Mouse (Mus musculus) induced T-regulatory cell, adult 2 months (primary cell): ENCODE data around the gene Syt6.

ENCODE experiments used
- DNase-seq: peaks from one replicate; pipeline ENCODE4 v3.0.0-alpha.2; 2012; ENCODE audit warnings: low read depth

Gene Syt6

DNA sequence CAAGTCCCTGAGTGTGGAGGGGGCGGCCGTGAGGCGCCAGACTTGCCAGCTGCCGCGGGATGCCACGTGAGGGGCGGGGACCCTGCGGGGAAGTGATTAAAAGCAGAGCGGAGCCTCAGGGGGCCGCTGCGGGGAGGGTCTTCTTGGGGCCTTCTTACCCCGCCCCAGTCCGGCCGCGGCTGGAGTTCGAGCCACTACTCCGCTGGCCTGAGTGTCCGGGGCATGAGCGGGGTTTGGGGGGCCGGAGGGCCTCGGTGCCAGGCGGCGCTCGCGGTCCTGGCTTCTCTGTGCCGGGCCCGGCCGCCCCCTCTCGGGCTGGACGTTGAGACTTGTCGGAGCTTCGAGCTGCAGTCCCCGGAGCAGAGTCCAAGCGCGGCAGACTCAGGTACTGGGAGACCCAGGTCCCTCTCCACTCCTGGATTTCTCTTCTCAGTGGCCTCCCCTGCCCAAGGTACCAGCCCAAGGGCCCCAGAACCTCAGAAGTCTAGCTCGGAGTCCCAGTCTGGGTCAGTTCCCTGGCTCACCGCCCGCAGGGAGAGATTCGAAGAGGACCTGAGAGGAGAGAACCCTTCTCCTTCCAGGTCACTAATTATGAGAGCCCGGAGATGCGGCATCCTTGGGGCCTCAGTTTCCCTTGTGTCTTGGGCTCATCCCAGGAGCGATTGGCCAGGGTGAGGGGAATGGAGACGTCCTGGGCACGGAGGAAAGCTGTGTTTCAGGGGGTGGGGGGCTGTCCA, at the start of gene Syt6:
Gene Syt6 (plus strand): TSS at position 76 of the 737 bp plus-strand sequence.
- no peak for DNase-seq

DNA sequence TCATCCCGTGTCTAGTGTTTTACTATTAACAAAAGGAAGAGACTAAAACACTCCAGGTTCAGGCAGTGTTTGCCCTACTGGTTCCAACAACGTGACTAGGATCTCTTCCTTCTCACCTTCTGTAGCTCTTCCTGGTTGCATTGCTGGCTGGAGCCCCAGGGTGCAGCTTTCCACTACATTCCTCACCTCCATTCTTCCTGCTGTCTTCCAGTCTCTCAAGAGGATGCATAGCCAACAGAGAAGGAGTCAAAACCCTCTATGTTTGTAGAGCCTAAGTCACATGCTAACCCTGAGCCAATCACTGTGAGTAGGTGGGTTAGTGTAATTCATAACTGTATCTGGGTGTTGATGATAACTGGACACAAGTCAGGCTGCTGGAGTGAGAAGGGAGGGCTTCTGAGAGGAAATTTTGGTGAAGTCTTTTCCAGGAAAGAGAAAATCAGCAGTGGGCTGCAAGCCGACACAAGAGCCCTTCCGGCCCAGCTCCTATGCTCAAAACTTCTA, 48.8 kb upstream of the Syt6 start:
- no peak for DNase-seq

DNA sequence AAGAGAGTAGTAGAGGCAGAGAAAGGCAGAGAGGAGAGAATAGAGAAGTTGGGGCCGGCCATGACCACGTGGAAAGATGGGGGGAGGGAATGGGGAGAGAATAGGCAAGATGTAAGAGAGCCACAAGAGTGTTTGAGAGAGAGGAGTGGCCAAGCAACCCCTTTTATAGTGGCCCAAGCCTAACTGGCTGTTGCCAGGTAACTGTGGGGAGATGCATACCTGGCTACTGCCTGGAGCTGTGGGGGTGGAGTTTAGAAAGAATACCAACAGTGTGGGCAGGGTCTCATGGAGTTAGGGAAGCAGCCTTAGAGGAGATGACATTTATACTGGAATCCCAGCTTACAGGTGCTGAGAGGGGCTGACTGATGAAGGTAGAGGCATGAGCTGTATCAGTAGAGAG, 48.2 kb upstream of the Syt6 start:
- DNase-seq: no peak

DNA sequence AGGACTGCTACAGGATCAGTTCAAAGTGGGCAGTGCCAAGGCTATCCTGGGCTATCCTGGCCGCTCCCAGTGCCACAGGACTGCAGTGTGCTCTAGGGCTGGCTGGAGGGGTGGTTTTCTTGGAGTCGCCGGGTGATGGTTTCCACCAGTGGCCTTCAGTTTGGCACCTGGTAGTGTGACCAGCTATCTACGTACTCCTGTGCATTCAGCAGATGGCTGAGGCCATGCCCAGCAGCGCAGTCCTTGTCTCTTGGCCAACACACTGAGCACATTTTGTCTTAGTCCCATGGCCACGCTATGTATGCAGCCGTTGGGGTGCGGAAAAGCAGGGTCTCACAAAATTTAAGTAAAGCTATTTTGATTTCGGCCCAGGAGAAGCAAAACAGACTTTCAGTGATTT, 41.0 kb upstream of the Syt6 start:
- DNase-seq: no peak

DNA sequence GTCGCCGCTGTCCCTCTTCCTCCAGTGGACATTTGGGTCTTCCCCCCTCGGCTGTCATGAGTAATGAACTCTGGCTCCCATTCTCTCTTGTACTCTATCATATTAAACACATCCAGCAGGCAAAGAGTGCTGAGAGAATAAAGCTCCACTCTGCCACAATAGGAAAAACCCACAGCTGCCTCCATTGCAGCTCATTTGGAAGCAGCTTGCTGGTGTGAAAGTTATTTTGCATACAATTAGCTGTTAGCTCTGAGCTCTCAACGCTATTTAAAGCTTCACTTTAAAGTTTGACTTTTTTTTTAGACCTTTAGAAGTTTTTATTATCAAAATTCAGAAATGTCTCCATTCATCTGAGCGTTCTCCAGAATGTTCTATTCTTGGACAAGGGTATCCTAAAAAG, 39.8 kb upstream of the Syt6 start:
- no peak for DNase-seq

DNA sequence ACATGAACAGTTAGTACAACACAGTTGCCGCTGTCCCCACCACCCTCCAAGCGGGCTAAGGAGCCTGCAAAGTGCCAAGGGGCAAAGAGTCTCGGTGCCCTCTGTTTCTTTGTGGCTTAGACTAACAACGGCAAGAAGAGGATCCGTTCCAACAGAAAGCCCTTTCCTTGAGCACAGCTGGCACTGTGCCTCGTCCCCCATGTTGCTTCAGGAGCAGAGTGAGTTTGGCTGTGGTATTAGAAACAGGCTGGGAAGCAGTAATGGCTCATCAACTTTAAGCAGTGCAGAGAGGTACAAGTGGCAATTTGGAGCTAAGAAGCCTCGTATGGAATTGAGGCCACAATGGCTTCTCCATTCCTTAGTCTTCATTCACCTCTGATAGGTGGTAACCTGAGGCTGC, 35.9 kb upstream of the Syt6 start:
- no peak for DNase-seq

DNA sequence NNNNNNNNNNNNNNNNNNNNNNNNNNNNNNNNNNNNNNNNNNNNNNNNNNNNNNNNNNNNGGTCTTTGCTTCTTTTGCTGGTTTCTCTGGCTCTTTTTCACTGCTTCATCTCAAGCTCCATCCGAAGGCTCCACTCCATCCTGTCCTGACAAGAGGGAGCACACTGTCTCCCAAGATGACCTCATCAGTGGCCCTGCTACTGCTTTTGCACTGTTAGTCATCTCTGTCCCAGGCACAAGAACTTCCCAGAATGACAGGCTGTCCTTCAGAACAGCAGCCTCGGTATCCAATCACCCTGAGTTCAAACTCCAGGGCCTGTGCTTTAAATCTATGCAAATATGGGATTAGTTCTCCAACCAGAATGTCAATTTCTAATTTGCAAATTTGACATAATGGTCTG, 28.9 kb upstream of the Syt6 start:
- DNase-seq: no peak

DNA sequence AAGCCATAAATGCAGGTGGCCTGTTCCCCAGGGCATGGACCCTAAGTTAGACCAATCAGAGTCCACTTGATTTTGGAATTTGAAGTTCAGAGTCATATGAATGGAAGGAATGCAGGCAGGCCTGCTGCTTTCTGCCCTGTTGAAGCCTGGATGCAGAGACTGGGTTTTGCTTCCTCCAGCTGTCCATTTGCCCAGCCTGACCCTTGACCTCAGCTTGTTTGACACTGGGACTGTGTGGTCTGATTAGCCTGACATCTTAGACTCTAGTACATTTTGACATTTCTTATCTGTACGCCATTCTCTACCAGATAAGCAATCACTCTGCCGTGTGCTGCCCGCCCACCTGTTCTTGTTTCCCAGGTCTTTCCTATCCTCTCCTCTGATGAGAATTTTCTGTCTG, 28.4 kb upstream of the Syt6 start:
- DNase-seq: no peak

DNA sequence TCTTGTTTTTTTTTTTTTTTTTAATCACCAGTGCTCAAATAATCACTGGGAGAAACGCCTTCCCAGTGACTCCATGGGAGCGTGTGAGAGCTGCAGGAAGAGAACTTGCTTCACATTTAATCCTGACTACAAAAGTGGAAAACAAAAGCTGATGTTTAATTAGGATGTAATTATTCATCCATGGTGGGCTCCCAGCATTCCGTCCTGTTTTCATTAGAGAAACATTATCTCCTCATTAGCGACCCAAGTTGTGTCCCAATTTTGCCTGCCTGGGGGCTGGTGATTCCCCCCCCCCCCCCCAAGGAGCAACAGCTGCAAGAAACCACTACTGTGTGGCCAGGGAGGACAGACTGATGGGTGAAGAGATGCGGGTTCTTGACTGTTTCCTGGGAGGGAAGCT, 24.8 kb upstream of the Syt6 start:
- DNase-seq: no peak

DNA sequence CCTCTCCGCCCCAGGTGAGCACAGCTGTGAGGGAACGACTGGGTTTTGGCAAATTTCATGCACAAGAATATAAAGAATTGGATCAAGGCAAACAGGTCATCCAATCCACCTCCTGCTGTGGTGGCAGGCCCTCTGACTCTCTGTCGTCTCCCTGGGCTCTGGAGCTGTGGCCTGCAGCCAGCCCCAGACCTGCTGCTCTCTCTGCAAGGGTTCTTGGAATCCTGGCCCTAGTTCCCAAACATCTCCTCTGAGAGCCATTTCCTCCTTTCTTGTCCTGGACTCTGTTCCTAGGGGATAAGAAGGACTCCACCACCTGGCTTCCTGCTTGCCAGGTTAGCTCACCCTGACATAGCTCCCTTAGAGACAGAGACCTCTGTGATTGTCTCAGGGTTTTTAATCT, 7.8 kb upstream of the Syt6 start:
- no peak for DNase-seq

DNA sequence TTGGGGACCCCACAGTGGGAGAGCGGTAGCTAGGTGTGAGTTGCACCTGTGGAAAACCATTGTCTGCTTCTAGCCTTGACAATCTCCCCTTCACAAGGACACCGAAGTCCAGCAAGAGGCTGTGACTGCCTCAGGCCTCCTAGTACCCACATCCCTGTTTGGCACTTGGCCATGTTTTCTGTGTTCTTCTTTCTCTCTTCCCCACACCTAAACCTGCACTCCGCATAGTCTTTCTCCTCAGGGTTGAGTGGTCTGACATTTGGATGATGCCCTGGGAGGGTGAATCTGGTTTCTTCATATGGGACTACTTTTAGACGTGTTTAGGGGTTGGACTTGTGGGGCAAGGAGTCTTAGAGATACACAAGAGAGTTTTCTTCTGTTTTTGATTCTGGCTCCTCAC, 2.5 kb upstream of the Syt6 start:
- no peak for DNase-seq

DNA sequence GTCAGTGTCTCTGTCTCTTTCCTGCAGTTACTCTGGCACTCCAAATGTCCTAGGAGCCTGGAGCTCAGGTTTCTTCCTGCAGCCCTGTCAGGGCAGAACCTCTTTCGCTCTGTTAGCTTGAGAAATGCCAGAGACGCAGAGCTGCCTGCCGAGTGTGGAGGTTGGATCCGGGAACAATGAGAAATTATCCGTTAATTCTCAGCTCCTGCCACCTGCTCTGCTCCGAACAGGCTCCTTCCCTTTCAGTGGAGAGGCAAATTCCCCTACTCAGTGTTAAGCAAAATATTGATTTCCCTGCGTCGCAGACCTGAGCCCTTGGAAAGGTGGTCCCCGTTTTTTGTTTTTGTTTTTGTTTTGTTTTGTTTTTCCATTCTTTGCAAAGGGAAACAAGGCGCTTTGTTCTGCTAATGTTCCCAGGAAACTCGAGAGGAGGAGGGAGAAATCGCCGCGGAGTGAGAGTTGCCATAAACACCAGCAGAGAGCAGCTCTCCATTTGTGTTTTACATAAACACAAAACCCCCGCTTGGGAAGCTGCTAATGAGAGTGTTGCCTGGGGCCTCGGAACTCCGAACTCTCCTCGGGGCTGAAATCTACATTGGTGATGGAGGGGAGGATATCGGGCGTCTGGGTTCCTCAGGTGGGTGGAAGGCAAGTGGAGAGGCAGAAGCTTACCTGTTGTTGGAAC, 1.8 kb upstream of the Syt6 start:
- DNase-seq: no peak

DNA sequence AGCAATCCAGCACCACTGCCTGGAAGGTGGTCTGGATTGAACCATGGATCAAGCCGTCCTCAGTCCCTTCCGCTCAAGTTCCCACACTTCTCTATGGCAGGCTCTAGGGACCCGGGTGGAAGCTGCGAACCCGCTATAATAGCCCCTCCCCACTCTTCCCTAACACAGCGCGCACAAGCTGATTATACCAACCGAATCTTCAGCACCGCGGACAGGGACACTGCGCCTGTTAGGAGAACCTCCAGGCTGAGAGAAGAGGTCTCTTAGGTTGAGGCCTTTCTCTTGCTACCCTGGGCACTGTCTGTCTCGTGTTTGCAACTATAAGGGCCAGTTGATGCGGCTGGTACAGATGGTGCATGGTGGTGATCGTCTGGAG, 1.3 kb upstream of the Syt6 start:
- peak; percentile 43 for DNase-seq

DNA sequence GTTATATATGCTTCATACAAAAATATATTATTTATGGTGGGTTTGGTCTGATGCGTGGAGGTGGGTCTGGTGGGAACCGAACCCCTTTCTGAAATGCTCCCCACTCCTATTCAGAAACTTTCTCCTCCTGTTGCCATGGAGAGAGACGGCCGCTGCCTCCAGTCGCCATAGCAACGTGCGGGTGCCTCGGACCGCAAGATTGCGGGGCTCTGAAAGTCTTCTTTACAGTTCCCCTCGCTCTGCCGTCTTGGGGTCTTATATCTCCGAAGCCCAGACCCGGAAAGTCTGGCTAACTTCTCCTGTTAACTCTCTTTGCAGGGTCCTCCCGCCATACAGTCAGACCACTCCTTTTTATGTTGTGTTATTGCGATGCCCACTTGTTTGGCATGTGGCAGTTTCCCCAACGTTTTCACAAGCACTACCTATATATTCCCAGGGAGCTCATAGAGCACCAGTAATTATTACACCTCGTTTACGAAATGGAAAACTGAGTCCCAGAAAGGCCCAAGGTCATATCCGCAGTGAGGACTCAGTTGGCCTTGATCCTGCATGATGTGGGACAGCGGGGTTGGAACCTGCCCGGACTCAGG, 370 bp upstream of the Syt6 start:
- no peak for DNase-seq

DNA sequence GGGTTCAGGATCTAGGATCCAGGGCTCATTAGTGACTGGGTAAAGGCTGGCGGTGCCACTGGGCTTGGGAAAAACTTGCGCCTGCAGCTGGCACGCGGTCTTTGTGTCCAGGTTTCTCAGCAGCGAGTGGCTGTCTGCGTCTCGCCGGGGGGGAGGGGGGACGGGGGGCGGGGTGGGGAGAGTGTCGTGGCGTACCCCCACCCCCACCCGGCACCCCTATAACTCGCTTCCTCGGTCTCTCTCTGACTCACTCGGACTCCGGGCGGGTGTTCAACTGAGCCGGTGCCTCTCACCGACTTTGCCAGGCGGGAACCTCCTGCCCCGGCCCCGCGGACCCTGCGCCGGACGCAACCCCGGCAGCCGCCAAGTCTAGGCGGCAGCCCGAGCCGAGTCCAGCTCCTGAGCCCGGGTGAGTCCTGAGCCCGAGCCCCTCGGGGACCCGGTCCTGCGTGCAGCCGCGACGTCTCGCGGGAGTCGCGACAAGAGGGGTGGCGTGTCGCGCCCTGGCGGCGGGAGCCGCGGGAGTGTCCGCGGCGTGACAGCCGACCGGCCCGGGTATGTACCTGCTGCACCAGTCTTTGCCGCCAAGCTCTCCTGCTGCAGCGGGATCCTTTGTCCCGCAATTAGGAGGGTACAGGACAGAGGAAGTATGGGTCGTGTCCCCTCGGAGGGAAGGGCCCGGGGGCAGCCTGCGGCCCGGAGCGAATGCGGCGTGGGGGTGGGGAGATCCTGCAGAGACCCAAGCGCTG, 1.0 kb downstream of the Syt6 start:
- DNase-seq: no peak

DNA sequence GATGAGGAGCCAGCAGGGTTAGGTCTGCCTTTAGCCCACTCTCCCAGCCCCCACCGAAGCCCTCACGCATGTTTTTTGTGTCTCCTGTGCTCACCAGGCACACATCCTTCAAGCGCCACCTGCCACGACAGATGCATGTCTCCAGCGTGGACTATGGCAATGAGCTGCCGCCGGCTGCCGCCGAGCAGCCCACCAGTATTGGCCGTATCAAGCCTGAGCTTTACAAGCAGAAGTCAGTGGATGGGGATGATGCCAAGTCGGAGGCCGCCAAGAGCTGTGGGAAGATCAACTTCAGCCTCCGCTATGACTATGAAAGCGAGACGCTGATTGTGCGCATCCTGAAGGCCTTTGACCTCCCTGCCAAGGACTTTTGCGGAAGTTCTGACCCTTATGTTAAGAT, 12.1 kb downstream of the Syt6 start:
- DNase-seq: no peak

DNA sequence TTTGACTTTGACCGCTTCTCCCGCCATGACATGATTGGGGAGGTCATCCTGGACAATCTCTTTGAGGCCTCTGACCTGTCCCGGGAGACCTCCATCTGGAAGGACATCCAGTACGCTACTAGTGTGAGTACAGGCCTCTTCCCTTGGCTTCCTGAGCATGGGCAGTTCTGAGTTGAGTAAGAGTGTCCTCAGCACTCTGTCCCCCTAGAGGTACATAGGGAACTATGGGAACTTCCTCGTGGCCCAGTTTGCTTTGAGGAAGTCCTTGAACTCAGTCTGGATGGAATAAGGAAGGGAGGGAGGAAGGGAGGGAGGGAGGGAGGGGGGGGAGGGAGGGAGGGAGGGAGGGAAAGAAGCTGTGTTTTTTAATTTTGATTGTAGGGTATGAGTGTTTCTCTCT, 12.6 kb downstream of the Syt6 start:
- DNase-seq: no peak

DNA sequence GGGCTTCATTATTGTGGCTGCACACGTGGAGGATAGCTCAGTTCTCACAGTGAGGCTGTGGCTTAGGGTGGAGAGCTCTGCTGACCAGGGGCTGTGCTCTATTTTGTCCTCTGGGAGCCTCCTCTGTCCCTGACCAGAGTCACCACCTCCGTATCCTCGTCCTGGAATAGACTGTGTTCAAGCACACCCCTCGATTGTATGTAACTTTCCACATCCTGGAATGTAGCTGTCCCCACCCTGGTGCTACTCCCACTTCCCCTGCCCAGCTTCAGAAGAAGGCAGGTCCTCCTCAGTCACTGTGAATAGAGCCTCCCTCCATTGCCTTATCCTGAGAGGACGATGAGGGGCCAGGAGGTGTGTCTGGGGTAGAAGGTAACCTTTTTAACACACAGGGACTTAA, 14.6 kb downstream of the Syt6 start:
- DNase-seq: no peak

DNA sequence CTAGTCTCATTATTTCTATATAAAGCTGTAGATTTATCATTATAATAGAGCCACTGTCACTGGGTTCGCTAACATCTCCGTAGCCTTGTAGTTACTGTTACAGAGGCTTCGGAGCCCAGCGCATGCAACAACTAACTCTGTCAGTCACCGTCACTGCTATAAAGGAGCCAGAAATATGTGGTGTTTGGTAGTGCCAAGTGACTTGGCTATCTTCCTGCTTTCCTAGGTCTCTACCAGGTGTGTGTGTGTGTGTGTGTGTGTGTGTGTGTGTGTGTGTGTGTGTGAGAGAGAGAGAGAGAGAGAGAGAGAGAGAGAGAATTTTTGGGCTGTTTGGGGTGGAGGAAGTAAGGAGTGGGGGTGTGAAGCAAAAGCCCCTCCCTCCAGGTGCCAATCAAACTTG, 17.6 kb downstream of the Syt6 start:
- DNase-seq: no peak

DNA sequence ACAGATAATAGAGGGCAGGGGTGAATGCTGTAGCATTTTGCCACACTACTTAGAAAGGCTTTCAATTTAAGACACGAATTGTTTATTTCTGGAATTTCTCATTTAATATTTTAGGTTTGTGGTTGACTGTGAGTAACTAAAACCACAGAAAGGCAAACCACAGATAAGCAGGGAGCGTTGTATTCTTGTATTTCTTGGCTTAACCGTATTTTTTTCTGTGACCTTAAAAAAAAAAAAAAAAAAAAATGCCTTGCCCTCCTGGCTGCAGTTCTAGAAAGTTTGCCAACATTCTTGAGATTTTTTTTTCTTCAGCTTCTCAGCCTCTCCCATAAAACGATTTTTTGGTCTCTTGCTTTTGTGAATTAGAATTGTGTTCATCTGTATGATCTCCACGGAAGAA, 18.6 kb downstream of the Syt6 start:
- DNase-seq: no peak

DNA sequence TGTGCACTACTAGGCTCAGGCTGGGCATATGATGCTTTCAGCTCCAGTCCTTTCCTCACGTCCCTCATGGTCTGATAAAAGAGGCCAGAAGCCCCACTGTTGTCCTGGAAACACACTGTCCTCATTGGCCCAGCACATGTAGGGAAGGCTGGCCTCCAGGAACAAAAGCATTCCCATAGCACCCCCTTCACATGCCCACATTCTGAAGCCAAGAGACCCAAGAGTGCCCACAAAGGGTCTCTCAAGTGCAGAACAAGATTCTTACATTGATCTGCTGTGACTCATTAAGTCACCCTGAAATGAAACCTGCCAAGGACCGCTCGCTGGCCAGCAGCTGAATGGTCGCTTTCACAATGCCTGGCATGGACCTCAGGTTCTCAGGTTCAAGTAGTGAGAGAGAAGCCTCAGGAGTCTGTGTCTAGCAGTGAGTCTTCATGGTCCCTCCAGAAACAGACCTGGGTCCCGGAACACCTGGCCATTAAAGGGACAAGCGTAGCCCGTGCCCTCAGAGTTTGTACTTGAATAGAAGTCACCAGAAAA, 20.3 kb downstream of the Syt6 start:
- DNase-seq: no peak

DNA sequence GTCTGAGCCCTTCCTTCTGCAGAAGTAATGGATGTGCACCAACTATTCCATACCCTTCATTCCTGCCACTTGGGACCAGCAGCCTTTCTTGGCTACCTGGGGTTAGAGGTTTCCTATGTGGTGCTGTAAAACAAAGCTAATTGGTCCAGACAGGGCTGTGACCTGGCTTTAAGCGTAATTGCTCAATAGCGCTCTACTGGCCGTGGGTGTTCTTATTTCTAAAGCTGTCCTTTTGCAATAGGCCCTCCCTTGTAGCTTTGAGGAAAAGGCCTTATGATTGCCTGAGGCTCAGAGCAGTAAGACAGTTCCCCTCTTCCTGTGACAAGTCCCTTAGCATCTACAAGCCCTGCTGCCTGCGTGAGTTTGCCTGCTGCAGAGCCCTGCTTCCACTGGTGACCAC, 22.6 kb downstream of the Syt6 start:
- DNase-seq: no peak

DNA sequence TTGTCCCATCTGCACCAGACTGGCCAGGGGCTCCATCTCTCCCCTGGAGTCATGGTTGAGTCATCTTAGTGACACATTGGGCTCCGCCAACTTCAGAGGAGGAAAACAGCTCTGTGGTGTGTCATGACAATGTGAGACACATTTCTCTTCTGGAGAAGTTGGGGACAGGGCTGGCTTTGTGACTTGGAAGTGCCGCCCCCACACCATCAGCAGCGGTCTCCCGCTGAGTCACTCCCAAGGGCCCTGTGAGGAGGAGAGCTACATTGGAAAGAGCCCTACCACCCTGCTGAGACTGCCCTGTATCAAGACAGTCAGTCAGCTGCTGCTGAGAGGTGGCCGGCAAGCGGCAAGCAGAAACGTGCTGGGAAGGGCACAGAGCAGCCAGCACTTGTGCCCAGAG, 26.0 kb downstream of the Syt6 start:
- no peak for DNase-seq
